Mouse (Mus musculus) T-helper 1 cell (primary cell): ENCODE measurements at regions not wholly inside any gene's neighbourhood (a gene's known extent, or its start where the extent isn't known, plus 50 kb on each side); places are given as distances from the start of the nearest gene placed in this dataset.

Source experiments
- in situ Hi-C: fragments of 300-600 bp; cut with MboI, MseI; formaldehyde crosslinking; loops from one replicate; pipeline ENCODE4 v1.15.1; 2025; ENCODE audit warnings: high pct_unique_total_duplicates

GRCm38 (mm10) chr12:110074921-110075320 lies 203.9 kb upstream of the Dio3 start:
- in situ Hi-C loops = no loop called here

- in situ Hi-C loops = no loop called here
Observed at GRCm38 (mm10) chr12:110077211-110077884, 201.5 kb upstream of the Dio3 start.

DNA sequence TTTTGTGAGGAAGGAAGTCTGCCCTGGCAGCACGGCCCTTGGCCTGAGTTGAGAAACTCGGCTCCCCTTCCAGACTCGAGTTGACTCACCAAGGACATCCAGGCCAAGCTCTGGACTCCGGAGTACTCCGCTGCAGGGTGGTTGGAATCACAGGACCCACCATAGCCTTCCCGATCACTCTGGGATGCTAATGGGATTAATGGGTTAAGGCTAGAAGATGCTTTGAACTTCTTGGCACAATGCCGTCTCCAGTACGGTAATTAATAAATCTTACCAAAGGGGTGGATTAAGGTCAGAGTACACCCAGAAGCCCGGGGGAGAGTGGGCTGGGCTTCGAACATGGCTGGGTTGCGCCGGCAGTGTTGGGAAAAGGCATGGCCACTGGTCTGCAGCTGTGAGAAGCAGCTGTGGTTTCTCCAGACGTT lies 200.8 kb upstream of the Dio3 start:
- in situ Hi-C loops = no loop called here

GRCm38 (mm10) chr12:110081831-110082615 lies 196.8 kb upstream of the Dio3 start:
- in situ Hi-C loops = no loop called here

DNA sequence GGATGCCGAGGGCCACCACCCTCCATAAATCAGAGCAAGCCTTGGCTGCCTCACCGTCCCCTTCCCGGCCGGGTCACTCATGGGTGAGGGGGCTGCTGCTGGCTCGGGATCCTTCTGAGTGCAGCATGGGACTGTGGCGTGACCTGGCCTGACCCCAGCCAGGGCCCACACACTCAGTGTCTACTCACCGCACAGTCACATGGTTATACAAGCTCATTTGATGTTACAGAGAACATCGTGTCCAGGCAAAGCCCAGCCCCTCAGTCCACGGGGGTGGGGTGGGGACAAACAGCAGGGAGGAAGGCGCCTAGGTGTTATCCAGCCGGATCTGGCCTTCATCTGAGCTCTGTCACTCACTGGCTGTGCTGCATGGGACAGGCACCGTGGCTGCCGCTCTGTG lies 195.9 kb upstream of the Dio3 start:
- in situ Hi-C loops = no loop called here

GRCm38 (mm10) chr12:110083471-110083870 lies 195.4 kb upstream of the Dio3 start:
- in situ Hi-C loops = no loop called here

DNA sequence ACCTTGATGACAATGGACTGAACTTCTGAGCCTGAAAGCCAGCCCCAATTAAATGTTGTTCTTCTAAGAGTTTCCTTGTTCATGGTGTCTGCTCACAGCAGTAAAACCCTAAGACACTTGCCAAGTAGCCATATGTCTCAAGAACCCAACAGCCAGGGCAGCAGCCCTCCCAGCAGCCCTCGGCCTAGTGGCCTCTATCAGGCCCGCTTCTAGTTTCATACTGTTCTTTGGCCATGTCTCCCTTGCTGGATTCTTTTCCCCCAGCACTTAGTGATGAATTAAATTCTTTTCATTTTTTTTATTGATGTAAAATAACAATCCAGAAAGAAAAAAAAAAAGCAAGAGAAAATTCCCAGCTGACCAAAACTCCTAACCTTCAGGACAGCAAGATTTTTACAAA lies 191.9 kb upstream of the Dio3 start:
- in situ Hi-C loops = no loop called here

GRCm38 (mm10) chr12:110087812-110088211 lies 191.1 kb upstream of the Dio3 start:
- in situ Hi-C loops = no loop called here

DNA sequence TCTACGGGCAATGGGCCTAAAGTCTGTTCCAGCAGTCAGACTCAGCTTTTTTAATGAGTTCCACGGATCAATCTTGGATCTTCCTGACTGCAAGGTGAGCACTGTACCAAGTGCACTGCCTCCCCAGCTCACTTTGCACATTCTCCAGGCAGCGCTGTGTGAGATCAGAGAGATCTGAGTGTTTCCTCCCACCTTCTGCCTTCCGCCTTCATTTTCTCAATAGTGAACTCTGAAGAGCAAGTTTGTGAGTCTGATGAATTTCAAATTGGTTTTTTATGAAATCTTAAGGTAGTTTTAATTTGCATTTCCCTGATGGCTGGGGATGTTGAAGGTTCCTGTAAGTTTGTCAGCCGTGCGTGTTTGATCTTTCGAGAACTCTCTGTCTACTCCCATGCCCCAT lies 176.7 kb upstream of the Dio3 start:
- in situ Hi-C loops = no loop called here

DNA sequence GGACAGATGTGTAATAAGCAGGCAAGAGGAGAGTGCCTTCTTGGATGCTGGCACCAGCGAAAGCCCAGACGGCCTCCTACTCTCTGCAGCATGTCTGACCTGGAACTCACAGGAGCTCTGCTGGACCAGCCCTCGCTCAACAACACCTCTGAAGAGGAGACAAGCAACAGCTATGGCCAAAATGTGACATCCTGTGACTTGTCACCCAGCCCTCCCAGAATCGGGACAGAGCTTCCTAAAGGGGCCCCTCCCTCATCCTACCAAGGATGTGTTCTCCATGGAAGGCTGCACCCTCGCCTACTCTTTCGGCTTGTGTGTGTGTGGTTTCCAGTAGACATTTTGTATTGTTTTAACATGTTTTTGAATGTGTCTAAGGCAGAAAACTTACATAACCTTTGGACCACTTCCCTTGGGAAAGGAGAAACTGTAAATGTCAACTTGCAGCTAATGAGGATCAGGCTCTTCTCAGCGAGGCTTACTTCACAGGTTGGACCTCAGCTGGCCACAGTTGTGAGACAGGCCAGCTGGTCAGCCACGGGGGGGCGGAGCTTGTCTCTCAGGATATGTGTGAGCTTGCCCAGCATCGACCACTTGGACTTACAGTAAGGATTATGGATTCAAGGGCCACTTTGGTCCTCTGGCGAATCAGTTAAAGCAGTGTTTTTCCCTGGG lies 166.7 kb upstream of the Dio3 start:
- in situ Hi-C loops = loop anchor here (5.0 kb wide), 1 partner anchor 60 kb away; no protein-coding TSS in a partner anchor

DNA sequence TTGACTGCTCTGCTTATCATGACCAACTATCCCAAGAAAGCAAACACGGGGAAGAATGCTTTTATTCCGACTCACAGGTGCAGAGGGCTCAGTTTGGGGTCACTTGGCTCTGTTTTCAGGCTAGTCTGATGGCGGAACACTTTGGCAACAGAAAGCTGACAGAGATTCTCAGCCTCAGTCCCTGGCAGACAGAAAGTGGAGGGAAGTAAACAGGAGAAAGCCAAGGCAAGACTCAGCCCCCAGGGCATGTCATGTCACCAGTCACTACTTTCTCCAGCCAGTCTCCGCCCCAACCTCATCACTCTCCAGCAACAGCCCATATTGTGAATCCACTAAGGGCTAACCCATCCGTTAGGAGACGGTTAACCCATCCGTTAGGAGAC lies 166.2 kb upstream of the Dio3 start:
- in situ Hi-C loops = loop anchor here (5.0 kb wide), 1 partner anchor 60 kb away; no protein-coding TSS in a partner anchor

- in situ Hi-C loops = no loop called here
Observed at GRCm38 (mm10) chr12:110120141-110120540, 158.7 kb upstream of the Dio3 start.

- in situ Hi-C loops = no loop called here
Observed at GRCm38 (mm10) chr12:110122976-110123375, 155.9 kb upstream of the Dio3 start.

GRCm38 (mm10) chr12:110126525-110126924 lies 152.3 kb upstream of the Dio3 start:
- in situ Hi-C loops = no loop called here

DNA sequence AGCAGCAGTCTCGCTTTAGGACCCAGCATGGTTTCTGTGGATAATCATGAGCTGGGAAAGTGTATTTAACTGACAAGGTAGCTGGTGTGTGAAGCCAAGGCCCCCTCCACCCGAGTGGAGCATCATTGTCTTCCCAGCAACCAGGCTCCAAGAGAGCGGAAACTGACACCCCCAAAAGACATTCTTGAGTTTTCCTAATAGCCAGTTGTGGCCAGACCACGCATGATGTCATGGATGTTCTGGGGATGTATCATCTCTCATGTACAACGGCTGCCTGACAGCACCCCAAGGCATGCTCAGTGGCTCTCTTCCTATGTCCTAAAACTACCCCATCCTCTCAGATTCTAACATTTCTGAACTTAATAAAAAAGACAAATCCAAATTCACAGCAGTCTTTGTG lies 133.5 kb upstream of the Dio3 start:
- in situ Hi-C loops = no loop called here

GRCm38 (mm10) chr12:110154225-110154962 lies 124.5 kb upstream of the Dio3 start:
- in situ Hi-C loops = loop anchor here (5.0 kb wide), 1 partner anchor 437 kb away; no protein-coding TSS in a partner anchor

DNA sequence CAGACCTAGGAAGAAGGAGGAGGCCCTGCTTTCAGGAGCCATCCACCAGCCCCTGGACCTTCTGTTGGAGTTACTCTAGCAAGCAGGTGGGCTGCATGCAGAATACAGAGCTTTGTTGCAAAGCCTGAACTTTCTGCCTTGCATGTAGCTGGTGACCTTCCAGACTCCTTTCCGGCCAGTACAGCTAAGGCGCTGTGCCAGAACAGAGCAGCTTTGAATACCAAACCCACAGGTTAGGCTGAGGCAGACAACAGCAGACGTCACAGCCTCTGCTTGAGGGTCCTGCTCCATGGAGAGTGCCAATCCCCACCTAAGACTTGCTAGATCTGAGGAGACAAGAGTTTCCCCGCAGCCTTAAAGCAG lies 123.9 kb upstream of the Dio3 start:
- in situ Hi-C loops = loop anchor here (5.0 kb wide), 1 partner anchor 438 kb away; no protein-coding TSS in a partner anchor

DNA sequence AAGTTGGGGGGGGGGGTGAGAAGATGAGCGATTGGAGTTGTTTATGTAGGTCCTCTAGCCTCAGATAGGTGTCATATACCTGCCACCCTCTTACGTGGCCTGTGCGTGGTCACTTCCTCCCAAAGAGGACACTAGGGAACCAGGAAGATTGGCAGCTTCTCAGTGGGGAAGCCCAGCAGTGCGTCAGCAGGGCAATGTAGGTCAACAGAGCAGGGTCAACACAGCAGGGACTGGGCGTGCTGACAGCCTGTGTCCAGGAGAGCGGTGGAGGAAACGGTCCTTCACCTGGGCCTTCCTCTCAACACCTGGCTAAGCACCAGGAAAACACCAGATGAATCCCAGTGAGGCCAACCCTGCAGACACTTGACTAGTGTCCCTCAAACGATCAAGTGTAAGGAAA lies 122.4 kb upstream of the Dio3 start:
- in situ Hi-C loops = no loop called here

DNA sequence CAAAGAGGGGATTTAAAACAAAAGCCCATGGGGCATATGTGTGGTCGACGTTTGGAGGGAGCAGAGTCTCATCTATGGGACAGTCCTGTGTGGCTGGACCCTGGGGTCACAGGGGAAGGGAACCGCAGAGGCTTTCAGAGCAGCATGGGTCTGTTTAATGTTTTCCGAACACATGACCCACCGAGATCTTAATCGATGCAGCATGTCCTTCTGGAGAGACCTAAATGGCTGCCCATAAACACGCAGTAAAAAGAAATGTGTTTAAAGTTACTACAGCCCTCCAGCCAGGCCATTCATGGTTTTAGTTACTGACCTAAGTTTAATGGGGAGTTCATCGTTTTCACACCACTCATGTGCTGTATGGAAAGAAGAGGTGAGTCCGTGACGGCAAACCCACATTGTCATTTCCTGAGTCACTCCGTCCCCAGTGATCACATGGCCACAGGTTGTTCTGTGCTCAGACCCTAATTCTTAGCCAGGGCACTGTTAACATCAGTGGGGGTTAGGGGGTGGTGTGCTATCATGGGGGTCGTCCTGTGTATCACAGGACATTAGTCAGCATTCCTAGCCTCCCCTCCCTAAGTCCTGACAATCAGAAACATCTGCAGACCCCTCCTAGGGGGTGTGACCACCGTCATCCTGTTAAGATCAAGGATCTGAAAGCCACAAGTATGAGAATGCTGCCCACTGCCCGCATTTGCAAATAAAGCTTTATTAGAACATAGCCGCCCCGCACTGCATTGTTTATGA lies 120.7 kb upstream of the Dio3 start:
- in situ Hi-C loops = no loop called here

- in situ Hi-C loops = no loop called here
Observed at GRCm38 (mm10) chr12:110161306-110161705, 117.6 kb upstream of the Dio3 start.

- in situ Hi-C loops = no loop called here
Observed at GRCm38 (mm10) chr12:110165462-110165861, 113.4 kb upstream of the Dio3 start.
